Mouse (Mus musculus): ENCODE measurements at regions not wholly inside any gene's neighbourhood (a gene's known extent, or its start where the extent isn't known, plus 50 kb on each side); places are given as distances from the start of the nearest gene placed in this dataset.

- TF ChIP-seq GATA4 (IDR thresholded peaks at IDR 0.05; ENCODE audit: insufficient replicate concordance, low read length), result no peak
These were observed 233.7 kb upstream of the Hnrnpa3 start for GRCm38 (mm10) chr2:75425384-75425783.

GRCm38 (mm10) chr2:75425791-75426190, 233.3 kb upstream of the Hnrnpa3 start:
- no peak for TF ChIP-seq GATA4 (IDR thresholded peaks at IDR 0.05; ENCODE audit: insufficient replicate concordance, low read length)

GRCm38 (mm10) chr2:75427936-75428458, 231.1 kb upstream of the Hnrnpa3 start:
- no peak for TF ChIP-seq GATA4 (IDR thresholded peaks at IDR 0.05; ENCODE audit: insufficient replicate concordance, low read length)

- no peak for TF ChIP-seq GATA4 (IDR thresholded peaks at IDR 0.05; ENCODE audit: insufficient replicate concordance, low read length)
These were observed 228.7 kb upstream of the Hnrnpa3 start for GRCm38 (mm10) chr2:75430161-75430940.

- TF ChIP-seq GATA4 (IDR thresholded peaks at IDR 0.05; ENCODE audit: insufficient replicate concordance, low read length), result no peak
These were observed 227.1 kb upstream of the Hnrnpa3 start for GRCm38 (mm10) chr2:75431981-75432380.

GRCm38 (mm10) chr2:75434521-75434920, 224.5 kb upstream of the Hnrnpa3 start:
- no peak for TF ChIP-seq GATA4 (IDR thresholded peaks at IDR 0.05; ENCODE audit: insufficient replicate concordance, low read length)

- no peak for TF ChIP-seq GATA4 (IDR thresholded peaks at IDR 0.05; ENCODE audit: insufficient replicate concordance, low read length)
These were observed 219.4 kb upstream of the Hnrnpa3 start for GRCm38 (mm10) chr2:75439522-75440230.

GRCm38 (mm10) chr2:75442632-75443031, 216.4 kb upstream of the Hnrnpa3 start:
- TF ChIP-seq GATA4 (IDR thresholded peaks at IDR 0.05; ENCODE audit: insufficient replicate concordance, low read length), result no peak

GRCm38 (mm10) chr2:75445189-75445588, 213.9 kb upstream of the Hnrnpa3 start:
- no peak for TF ChIP-seq GATA4 (IDR thresholded peaks at IDR 0.05; ENCODE audit: insufficient replicate concordance, low read length)

GRCm38 (mm10) chr2:75446996-75447715, 211.9 kb upstream of the Hnrnpa3 start:
- no peak for TF ChIP-seq GATA4 (IDR thresholded peaks at IDR 0.05; ENCODE audit: insufficient replicate concordance, low read length)

GRCm38 (mm10) chr2:75448221-75448620, 210.8 kb upstream of the Hnrnpa3 start:
- no peak for TF ChIP-seq GATA4 (IDR thresholded peaks at IDR 0.05; ENCODE audit: insufficient replicate concordance, low read length)

- TF ChIP-seq GATA4 (IDR thresholded peaks at IDR 0.05; ENCODE audit: insufficient replicate concordance, low read length), result no peak
These were observed 207.2 kb upstream of the Hnrnpa3 start for GRCm38 (mm10) chr2:75451846-75452267.

GRCm38 (mm10) chr2:75452274-75453148, 206.6 kb upstream of the Hnrnpa3 start:
- TF ChIP-seq GATA4 (IDR thresholded peaks at IDR 0.05; ENCODE audit: insufficient replicate concordance, low read length), result no peak

GRCm38 (mm10) chr2:75455481-75455880, 203.6 kb upstream of the Hnrnpa3 start:
- TF ChIP-seq GATA4 (IDR thresholded peaks at IDR 0.05; ENCODE audit: insufficient replicate concordance, low read length), result no peak

Measured in liver, adult (tissue).